Mouse (Mus musculus) embryonic facial prominence, embryonic 15.5 days (tissue): ENCODE data around the gene Wdr66. TPM values are rescaled to one million over a fixed set of nuclear protein-coding genes. Genes with fewer than 3 reads are reported as not detected.
A peak's percentile ranks its signal among the peaks of the same experiment; 100 is the strongest.

ENCODE experiments used
- ATAC-seq: fragments of 200-750 bp; cut with Nextera tagmentation; 2 replicates; pipeline ENCODE4 v1.8.0; 2017; ENCODE audit warnings: low read depth, moderate TSS enrichment; ENCODE audit not compliant: insufficient number of reproducible peaks, low FRiP score, low TSS enrichment
- H3K27ac ChIP-seq: fragments of 300-500 bp; sonication (generic); replicated peaks from 2 replicates; pipeline ENCODE4 v1.5.1; 2015; ENCODE audit warnings: mild to moderate bottlenecking, inconsistent platforms
- H3K27me3 ChIP-seq: fragments of 300-500 bp; sonication (generic); 2 replicates; pipeline ENCODE4 v1.6.1; 2015; ENCODE audit warnings: inconsistent platforms
- H3K36me3 ChIP-seq: fragments of 300-500 bp; sonication (generic); 2 replicates; pipeline ENCODE4 v1.6.1; 2015; ENCODE audit warnings: mild to moderate bottlenecking, inconsistent platforms
- H3K4me1 ChIP-seq: fragments of 300-500 bp; sonication (generic); 2 replicates; pipeline ENCODE4 v1.6.1; 2015; ENCODE audit warnings: inconsistent platforms
- H3K4me2 ChIP-seq: fragments of 300-500 bp; sonication (generic); replicated peaks from 2 replicates; pipeline ENCODE4 v1.6.1; 2015; ENCODE audit warnings: mild to moderate bottlenecking, inconsistent platforms
- H3K4me3 ChIP-seq: fragments of 300-500 bp; sonication (generic); replicated peaks from 2 replicates; pipeline ENCODE4 v1.5.1; 2015; ENCODE audit warnings: mild to moderate bottlenecking, inconsistent platforms
- H3K9ac ChIP-seq: fragments of 300-500 bp; sonication (generic); 2 replicates; pipeline ENCODE4 v1.6.1; 2015; ENCODE audit warnings: inconsistent platforms
- H3K9me3 ChIP-seq: fragments of 300-500 bp; sonication (generic); replicated peaks from 2 replicates; pipeline ENCODE4 v1.6.1; 2016; ENCODE audit warnings: inconsistent platforms
- WGBS: fragments of 180-500 bp; shearing (Covaris S2); methylation state at CpG from one replicate; pipeline ENCODE4 v1.1.7; 2015; 5-methylcytosine and 5-hydroxymethylcytosine counted together
- polyA plus RNA-seq: library from polyadenylated mRNA; unstranded; fragments of >200 nt; fragmentation: Nextera tagmentation; extraction: Ambion mirVana; gene quantifications from 2 replicates; pipeline ENCODE4 v1.2.1, GENCODE M21; 2015

Gene Wdr66
- polyA plus RNA-seq, 1 experiment from 2014 or later: 4.7 TPM

GRCm38 (mm10) chr5:123317992-123318391 is 66.1 kb downstream of the Wdr66 start:
- H3K9ac ChIP-seq: no peak overlapping the region
- H3K36me3 ChIP-seq: no peaks in the 10 kb centered on the region
- no peaks in the 10 kb centered on the region for H3K9me3 ChIP-seq
- peak overlapping the region; percentile 24 for H3K4me3 ChIP-seq
- H3K4me1 ChIP-seq: no peaks in the 10 kb centered on the region
- no peak for ATAC-seq
- WGBS: 16% methylated on average over 6 of the region's 6 CpGs
- 0 out of 2 replicates have a peak overlapping the region, but pooled peaks have one; percentile 29 for H3K27ac ChIP-seq
- H3K4me2 ChIP-seq: peak overlapping the region; percentile 40
- no peaks in the 10 kb centered on the region for H3K27me3 ChIP-seq

GRCm38 (mm10) chr5:123320136-123320535 is 68.2 kb downstream of the Wdr66 start:
- WGBS: 92% methylated on average over 3 of the region's 3 CpGs
- no peaks in the 10 kb centered on the region for H3K27me3 ChIP-seq
- H3K27ac ChIP-seq: no peak overlapping the region
- no peak overlapping the region for H3K4me2 ChIP-seq
- no peak for ATAC-seq
- H3K4me3 ChIP-seq: no peak overlapping the region
- no peak overlapping the region for H3K9ac ChIP-seq
- no peaks in the 10 kb centered on the region for H3K36me3 ChIP-seq
- H3K9me3 ChIP-seq: no peaks in the 10 kb centered on the region
- H3K4me1 ChIP-seq: peaks cover 7% of the 10 kb centered on the region; the same call in 1 of the 2 replicates

GRCm38 (mm10) chr5:123324242-123324641 is 72.3 kb downstream of the Wdr66 start:
- peak; percentile 59; the same call in 1 of the 2 replicates for ATAC-seq
- Histone ChIP-seq H3K27me3 (no peaks in the 10 kb centered on the region), H3K27ac (peak overlapping the region; percentile 55; the same call in 1 of the 2 replicates), H3K36me3 (no peaks in the 10 kb centered on the region), H3K4me2 (peak overlapping the region; percentile 17; the same call in 1 of the 2 replicates), H3K9ac (no peak overlapping the region), H3K4me1 (peaks cover 26% of the 10 kb centered on the region), H3K9me3 (no peaks in the 10 kb centered on the region), H3K4me3 (no peak overlapping the region)
- WGBS: 16% methylated on average over 15 of the region's 15 CpGs

- no peaks in the 10 kb centered on the region for H3K36me3 ChIP-seq
Measured at GRCm38 (mm10) chr5:123326006-123326750, 74.3 kb downstream of the Wdr66 start.

GRCm38 (mm10) chr5:123326751-123327148 is 74.8 kb downstream of the Wdr66 start:
- Histone ChIP-seq H3K9me3 (no peaks in the 10 kb centered on the region), H3K9ac (no peak overlapping the region), H3K4me2 (no peak overlapping the region), H3K27me3 (no peaks in the 10 kb centered on the region), H3K4me1 (peaks cover 26% of the 10 kb centered on the region), H3K27ac (peak overlapping the region; percentile 68), H3K36me3 (no peaks in the 10 kb centered on the region), H3K4me3 (no peak overlapping the region)
- 48% methylated on average over 9 of the region's 9 CpGs for WGBS
- ATAC-seq: 0 out of 2 replicates have a peak, but pooled peaks have one; percentile 43

More at GRCm38 (mm10) chr5:123326006-123326750, 74.3 kb downstream of the Wdr66 start:
- Histone ChIP-seq H3K9ac (no peak overlapping the region), H3K27ac (peak overlapping the region; percentile 68), H3K4me1 (peaks cover 26% of the 10 kb centered on the region), H3K27me3 (no peaks in the 10 kb centered on the region), H3K4me2 (no peak overlapping the region), H3K4me3 (no peak overlapping the region), H3K9me3 (no peaks in the 10 kb centered on the region)
- 38% methylated on average over 15 of the region's 15 CpGs for WGBS
- ATAC-seq: peak; percentile 43

GRCm38 (mm10) chr5:123327686-123328085 is 75.8 kb downstream of the Wdr66 start:
- H3K4me3 ChIP-seq: no peak overlapping the region
- H3K27me3 ChIP-seq: no peaks in the 10 kb centered on the region
- peaks cover 26% of the 10 kb centered on the region for H3K4me1 ChIP-seq
- no peak overlapping the region for H3K4me2 ChIP-seq
- 62% methylated on average over 8 of the region's 8 CpGs for whole genome bisulfite sequencing
- H3K36me3 ChIP-seq: no peaks in the 10 kb centered on the region
- no peak overlapping the region for H3K27ac ChIP-seq
- H3K9ac ChIP-seq: no peak overlapping the region
- H3K9me3 ChIP-seq: no peaks in the 10 kb centered on the region
- no peak for ATAC-seq

GRCm38 (mm10) chr5:123333566-123333965 is 81.7 kb downstream of the Wdr66 start:
- H3K9me3 ChIP-seq: no peaks in the 10 kb centered on the region
- H3K36me3 ChIP-seq: no peaks in the 10 kb centered on the region
- 79% methylated on average over 6 of the region's 6 CpGs for WGBS
- no peaks in the 10 kb centered on the region for H3K27me3 ChIP-seq
- ATAC-seq: peak; percentile 63; the same call in 1 of the 2 replicates
- no peak overlapping the region for H3K4me2 ChIP-seq
- H3K9ac ChIP-seq: no peak overlapping the region
- H3K4me1 ChIP-seq: no peaks in the 10 kb centered on the region
- H3K4me3 ChIP-seq: no peak overlapping the region
- H3K27ac ChIP-seq: no peak overlapping the region

- WGBS: 73% methylated on average over 4 of the region's 4 CpGs
- H3K4me2 ChIP-seq: no peak overlapping the region
- H3K36me3 ChIP-seq: no peaks in the 10 kb centered on the region
- H3K4me1 ChIP-seq: no peaks in the 10 kb centered on the region
- no peak overlapping the region for H3K9ac ChIP-seq
- H3K27ac ChIP-seq: no peak overlapping the region
- H3K27me3 ChIP-seq: no peaks in the 10 kb centered on the region
- H3K4me3 ChIP-seq: no peak overlapping the region
- ATAC-seq: no peak
- no peaks in the 10 kb centered on the region for H3K9me3 ChIP-seq
Measured at GRCm38 (mm10) chr5:123336205-123336961, 84.5 kb downstream of the Wdr66 start.

- no peak for ATAC-seq
- H3K9me3 ChIP-seq: no peaks in the 10 kb centered on the region
- no peak overlapping the region for H3K27ac ChIP-seq
- no peaks in the 10 kb centered on the region for H3K27me3 ChIP-seq
- H3K4me2 ChIP-seq: no peak overlapping the region
- WGBS: 63% methylated on average over 3 of the region's 3 CpGs
- no peak overlapping the region for H3K4me3 ChIP-seq
- no peak overlapping the region for H3K9ac ChIP-seq
- no peaks in the 10 kb centered on the region for H3K36me3 ChIP-seq
- peaks cover 3% of the 10 kb centered on the region for H3K4me1 ChIP-seq
Measured at GRCm38 (mm10) chr5:123338463-123338862, 86.6 kb downstream of the Wdr66 start.

- no peaks in the 10 kb centered on the region for H3K9me3 ChIP-seq
- no peaks in the 10 kb centered on the region for H3K36me3 ChIP-seq
- peak within 1 kb of the TSS; percentile 98 for H3K27ac ChIP-seq
- ATAC-seq: peak; percentile 86
- no peaks in the 10 kb centered on the region for H3K27me3 ChIP-seq
- H3K4me3 ChIP-seq: peak within 1 kb of the TSS; percentile 86
- WGBS: under 1% methylated on average over 69 of the region's 69 CpGs
- H3K4me1 ChIP-seq: peaks cover 31% of the 10 kb centered on the region
- H3K4me2 ChIP-seq: peak within 1 kb of the TSS; percentile 84
- peak within 1 kb of the TSS; percentile 89 for H3K9ac ChIP-seq
Measured at GRCm38 (mm10) chr5:123343707-123344627, 92.1 kb downstream of the Wdr66 start, which contains the start of gene Bcl7a. Bcl7a (plus strand) TSS chr5:123343834.
